Mouse (Mus musculus) CH12.LX (cell line): ENCODE measurements around the gene Carnmt1. TPM values are rescaled to one million over a fixed set of nuclear protein-coding genes. Genes with fewer than 3 reads are reported as not detected.

Experiments
- DNase-seq: peaks from one replicate; pipeline ENCODE4 v3.0.0-alpha.2; 2013; ENCODE audit errors: extremely low read depth
- H3K27ac ChIP-seq: 2 replicates; pipeline ENCODE4 v1.5.1; 2012; ENCODE audit warnings: low read depth, mild to moderate bottlenecking, control low read depth, moderate library complexity; ENCODE audit not compliant: insufficient read depth
- H3K27me3 ChIP-seq: replicated peaks from 2 replicates; pipeline ENCODE3; 2012; ENCODE audit warnings: inconsistent platforms
- H3K36me3 ChIP-seq, 2 experiments: replicated peaks in 1 of 2; 2 replicates each; pipeline versions ENCODE3 to v1.6.1; 2012; ENCODE audit warnings: inconsistent platforms in 1 of 2, low read length in 1 of 2, mild to moderate bottlenecking in 1 of 2, mixed read lengths in 1 of 2, moderate library complexity in 1 of 2; ENCODE audit not compliant: control insufficient read depth in 1 of 2, insufficient read depth in 1 of 2
- H3K4me1 ChIP-seq, 2 experiments: 2 replicates each; pipeline ENCODE4 v1.6.1; 2012; ENCODE audit warnings: inconsistent platforms in 1 of 2, moderate library complexity in 1 of 2; ENCODE audit not compliant: insufficient read depth in 2 of 2, control insufficient read depth in 1 of 2
- H3K4me2 ChIP-seq: 2 replicates; pipeline ENCODE4 v1.6.1; 2012; ENCODE audit warnings: low read depth, mild to moderate bottlenecking, control low read depth; ENCODE audit not compliant: poor library complexity, insufficient read depth, severe bottlenecking
- H3K4me3 ChIP-seq, 3 experiments: fragments of 150-350 bp in 1 of 3; sonication (generic) in 1 of 3; replicated peaks in 1 of 3; 2 replicates each; pipeline versions ENCODE3 to v1.5.1; 2011 to 2012; ENCODE audit warnings: low read depth in 2 of 3, low read length in 2 of 3, mild to moderate bottlenecking in 2 of 3, moderate library complexity in 2 of 3, control low read depth in 1 of 3, improper control_type of control experiment in 1 of 3, inconsistent platforms in 1 of 3, mixed read lengths in 1 of 3; ENCODE audit not compliant: poor library complexity in 1 of 3
- H3K79me2 ChIP-seq: replicated peaks from 2 replicates; pipeline ENCODE4 v1.6.1; 2012; ENCODE audit warnings: mild to moderate bottlenecking, moderate library complexity; ENCODE audit not compliant: control insufficient read depth, poor library complexity, insufficient read depth, severe bottlenecking; ENCODE audit errors: extremely low read depth
- H3K9ac ChIP-seq: 2 replicates; pipeline ENCODE4 v1.6.1; 2012; ENCODE audit warnings: low read depth, mild to moderate bottlenecking, control low read depth, moderate library complexity; ENCODE audit not compliant: insufficient read depth
- H3K9me3 ChIP-seq: replicated peaks from 2 replicates; pipeline ENCODE3; 2012; ENCODE audit warnings: low read length, inconsistent platforms, mixed read lengths
- BHLHE40 ChIP-seq: IDR thresholded peaks from 2 replicates; pipeline ENCODE4 v1.6.1; 2011; ENCODE audit warnings: mild to moderate bottlenecking, low read depth, low read length, improper control_type of control experiment
- CHD2 ChIP-seq: IDR thresholded peaks from 2 replicates; pipeline ENCODE4 v1.6.1; 2011; ENCODE audit warnings: low read length, improper control_type of control experiment
- E2F4 ChIP-seq: IDR thresholded peaks from 2 replicates; pipeline ENCODE4 v1.6.1; 2011; ENCODE audit warnings: low read depth, low read length, improper control_type of control experiment; ENCODE audit not compliant: insufficient replicate concordance
- EP300 ChIP-seq: IDR thresholded peaks from 2 replicates; pipeline ENCODE4 v1.6.1; 2011; ENCODE audit warnings: low read length, improper control_type of control experiment
- ETS1 ChIP-seq: conservative IDR thresholded peaks from 2 replicates; pipeline ENCODE4 v1.6.1; 2012; ENCODE audit warnings: low read depth, mild to moderate bottlenecking, inconsistent platforms, low read length, improper control_type of control experiment, moderate library complexity
- GABPA ChIP-seq: IDR thresholded peaks from 2 replicates; pipeline ENCODE4 v1.6.1; 2012; ENCODE audit warnings: low read depth, low read length, improper control_type of control experiment, inconsistent platforms; ENCODE audit not compliant: insufficient replicate concordance
- HCFC1 ChIP-seq: IDR thresholded peaks from 2 replicates; pipeline ENCODE4 v1.6.1; 2012; ENCODE audit warnings: low read depth, mild to moderate bottlenecking, inconsistent platforms, low read length, improper control_type of control experiment
- IRF4 ChIP-seq: IDR thresholded peaks from 2 replicates; pipeline ENCODE4 v1.6.1; 2014; ENCODE audit warnings: low read depth, mild to moderate bottlenecking, inconsistent platforms, low read length, improper control_type of control experiment
- JUND ChIP-seq: conservative IDR thresholded peaks from 2 replicates; pipeline ENCODE4 v1.6.1; 2011; ENCODE audit warnings: low read depth, low read length, improper control_type of control experiment
- MAX ChIP-seq: IDR thresholded peaks from 2 replicates; pipeline ENCODE4 v1.6.1; 2011; ENCODE audit warnings: low read length, improper control_type of control experiment
- MAZ ChIP-seq: IDR thresholded peaks from 2 replicates; pipeline ENCODE4 v1.6.1; 2012; ENCODE audit warnings: low read depth, mild to moderate bottlenecking, inconsistent platforms, low read length, improper control_type of control experiment, moderate library complexity
- MXI1 ChIP-seq: IDR thresholded peaks from 2 replicates; pipeline ENCODE4 v1.6.1; 2011; ENCODE audit warnings: mild to moderate bottlenecking, low read depth, low read length, improper control_type of control experiment
- NELFE ChIP-seq: IDR thresholded peaks from 2 replicates; pipeline ENCODE4 v1.6.1; 2011; ENCODE audit warnings: low read depth, low read length, improper control_type of control experiment
- NRF1 ChIP-seq: IDR thresholded peaks from 2 replicates; pipeline ENCODE4 v1.6.1; 2014; ENCODE audit warnings: low read depth, mild to moderate bottlenecking, inconsistent platforms, low read length, improper control_type of control experiment, moderate library complexity
- PAX5 ChIP-seq: IDR thresholded peaks from 2 replicates; pipeline ENCODE4 v1.6.1; 2012; ENCODE audit warnings: low read length, inconsistent platforms, mixed read lengths
- POLR2A ChIP-seq: IDR thresholded peaks from 2 replicates; pipeline ENCODE4 v1.6.1; 2011; ENCODE audit warnings: low read depth, mild to moderate bottlenecking, improper control_type of control experiment, low read length
- POLR2AphosphoS2 ChIP-seq: IDR thresholded peaks from 2 replicates; pipeline ENCODE4 v1.6.1; 2011; ENCODE audit warnings: low read depth, low read length, improper control_type of control experiment
- RAD21 ChIP-seq: IDR thresholded peaks from 2 replicates; pipeline ENCODE4 v1.6.1; 2011; ENCODE audit warnings: low read depth, mild to moderate bottlenecking, low read length, improper control_type of control experiment, moderate library complexity
- RCOR1 ChIP-seq: conservative IDR thresholded peaks from 2 replicates; pipeline ENCODE4 v1.6.1; 2012; ENCODE audit warnings: low read depth, mild to moderate bottlenecking, inconsistent platforms, low read length, improper control_type of control experiment
- SMC3 ChIP-seq: IDR thresholded peaks from 2 replicates; pipeline ENCODE4 v1.6.1; 2011; ENCODE audit warnings: low read depth, low read length, improper control_type of control experiment
- TCF12 ChIP-seq: IDR thresholded peaks from 2 replicates; pipeline ENCODE4 v1.6.1; 2014; ENCODE audit warnings: low read depth, mild to moderate bottlenecking, inconsistent platforms, low read length, improper control_type of control experiment
- ZC3H11A ChIP-seq: IDR thresholded peaks from 2 replicates; pipeline ENCODE4 v1.6.1; 2012; ENCODE audit warnings: low read depth, mild to moderate bottlenecking, inconsistent platforms, low read length, improper control_type of control experiment
- ZKSCAN1 ChIP-seq: IDR thresholded peaks from 2 replicates; pipeline ENCODE4 v1.6.1; 2012; ENCODE audit warnings: low read depth, inconsistent platforms, low read length, improper control_type of control experiment, borderline replicate concordance
- ZMIZ1 ChIP-seq: IDR thresholded peaks from 2 replicates; pipeline ENCODE4 v1.6.1; 2012; ENCODE audit warnings: low read depth, mild to moderate bottlenecking, inconsistent platforms, low read length, improper control_type of control experiment
- dilution Hi-C: fragments of 300-500 bp; cut with MboI; formaldehyde crosslinking; loops from 2 replicates; pipeline ENCODE4 v1.14.3; 2020; ENCODE audit warnings: low sequenced_read_pairs; ENCODE audit not compliant: extremely low pct_unique_long_range_greater_than_20kb, extremely low pct_ligation_motif_present
- in situ Hi-C: fragments of 300-500 bp; cut with MboI; formaldehyde crosslinking; loops from 3 replicates; pipeline ENCODE4 v1.14.3; 2019; ENCODE audit warnings: low sequenced_read_pairs, low pct_ligation_motif_present, low pct_unique_long_range_greater_than_20kb, mixed read lengths
- polyA plus RNA-seq: library from polyadenylated mRNA; unstranded; fragments of >175 nt; gene quantifications from 2 replicates; pipeline ENCODE4 v1.2.1, GENCODE M21; 2012; ENCODE audit warnings: low read depth; ENCODE audit not compliant: insufficient read length
- total RNA-seq, 2 experiments: library from RNA; depleted of rRNA; stranded (reverse); fragments of 300-350 nt in 1 of 2; fragments of >200 nt in 1 of 2; gene quantifications; 2 replicates each; pipeline ENCODE4 v1.2.3; 2012 to 2014

The Carnmt1 gene
- total and polyA plus RNA-seq, 3 experiments = 17.6 to 47.1 (median 41.7) TPM

DNA sequence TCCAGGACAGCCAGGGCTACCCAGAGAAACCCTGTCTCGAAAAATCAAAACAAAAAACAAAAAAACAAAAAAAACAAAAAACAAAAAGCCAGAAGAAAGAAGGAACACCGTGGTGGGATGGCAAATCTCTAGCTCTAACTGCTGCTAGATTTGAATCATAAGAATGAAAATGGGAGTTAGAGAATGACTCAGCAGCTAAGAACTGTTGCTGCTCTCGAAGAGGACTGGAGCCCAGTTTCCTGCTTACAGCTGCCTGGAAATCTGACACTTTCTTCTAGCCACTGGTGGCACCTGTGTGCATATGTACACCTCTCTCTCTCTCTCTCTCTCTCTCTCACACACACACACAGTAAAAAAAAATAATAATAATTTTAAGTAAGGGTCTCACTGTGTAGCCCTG, 24.2 kb upstream of the Carnmt1 start (continued):
- no peak for TF ChIP-seq RAD21
- peak; percentile 91 for TF ChIP-seq EP300
- TF ChIP-seq GABPA = no peak
- TF ChIP-seq PAX5 = no peak
- TF ChIP-seq ZKSCAN1 = no peak
- peak; percentile 78 for TF ChIP-seq TCF12
- TF ChIP-seq JUND = peak; percentile 90
- 0 out of 2 replicates have a peak, but pooled peaks have one; percentile 75 for TF ChIP-seq RCOR1
- no peak for TF ChIP-seq BHLHE40
- TF ChIP-seq ETS1 = no peak; the same call in 1 of the 2 replicates
- TF ChIP-seq POLR2AphosphoS2 = no peak
- TF ChIP-seq MXI1 = no peak
- no peak for TF ChIP-seq SMC3
- no peak for TF ChIP-seq E2F4
- TF ChIP-seq CHD2 = no peak
- TF ChIP-seq ZMIZ1 = no peak
- no peak for TF ChIP-seq MAX
- no peak for TF ChIP-seq POLR2A
- TF ChIP-seq MAZ = no peak
- no peak for TF ChIP-seq HCFC1
- peak; percentile 91 for TF ChIP-seq IRF4
- TF ChIP-seq, all 38 proteins: peak for 9

DNA sequence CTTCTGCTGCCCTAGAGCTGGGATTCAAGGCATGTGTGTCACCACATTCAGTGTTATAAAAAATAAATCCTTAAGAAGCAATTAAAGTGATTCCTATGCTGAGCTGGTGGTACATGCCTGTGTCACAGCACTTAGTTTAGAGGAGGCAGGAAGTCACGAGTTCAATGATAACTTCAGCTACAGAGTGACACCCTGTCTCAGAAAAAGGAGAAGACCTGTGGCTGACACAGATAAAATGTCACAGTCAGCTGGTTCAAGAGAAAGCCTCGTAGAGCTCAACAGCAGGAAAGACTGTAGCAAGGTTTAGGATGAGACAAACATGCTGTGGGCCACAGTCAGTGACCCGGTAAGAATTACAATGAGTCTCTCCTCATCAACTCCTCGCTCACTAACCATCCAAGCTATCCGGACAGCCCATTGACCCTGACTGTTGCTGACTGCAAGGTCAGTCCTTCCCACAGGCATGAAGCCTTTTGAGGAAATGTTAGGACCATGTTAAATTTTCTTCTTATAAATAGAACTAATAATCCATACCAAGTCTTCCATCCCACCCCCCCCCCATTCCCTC, 23.6 kb upstream of the Carnmt1 start:
- Histone ChIP-seq H3K79me2 (no peaks in the 10 kb centered on the region), H3K9ac (no peak overlapping the region), H3K9me3 (no peaks in the 10 kb centered on the region), H3K4me1 (peaks cover 17 to 44% of the 10 kb centered on the region in 2 experiments), H3K4me2 (no peak overlapping the region), H3K4me3 (no peak overlapping the region), H3K27me3 (no peaks in the 10 kb centered on the region), H3K36me3 (peaks cover 11 to 24% of the 10 kb centered on the region in 2 experiments), H3K27ac (peak overlapping the region; percentile 25)
- DNase-seq = peak; percentile 29
- TF ChIP-seq NRF1 = no peak
- TF ChIP-seq BHLHE40 = no peak
- TF ChIP-seq NELFE = no peak
- TF ChIP-seq ZC3H11A = no peak
- TF ChIP-seq RCOR1 = no peak
- in situ Hi-C loops = no loop called here
- dilution Hi-C loops = no loop called here
